Mouse (Mus musculus): ENCODE data around the gene Kif21b. TPM values are rescaled to one million over a fixed set of nuclear protein-coding genes. Genes with fewer than 3 reads are reported as not detected.

Gene Kif21b
- total RNA-seq (2014; rRNA removed), result 144 and 155 TPM in 2 replicates
- 22.6 and 26.8 TPM in 2 replicates for polyA plus RNA-seq (2015; fragmentation: Nextera tagmentation; extraction: Ambion mirVana)

GRCm38 (mm10) chr1:136130951-136131558 lies at the start of gene Kif21b:
Kif21b (plus strand) TSS chr1:136131389.
- no peak for TF ChIP-seq CTCF (IDR thresholded peaks at IDR 0.05; ENCODE audit: low read depth)
- Histone ChIP-seq H3K4me3 (ENCODE audit: low read length) (peak within 1 kb of the TSS; percentile 77), H3K9ac (replicated peaks; ENCODE audit: low read length) (peak within 1 kb of the TSS; percentile 88), H3K4me2 (ENCODE audit: low read depth, low read length) (peak within 1 kb of the TSS; percentile 74), H3K27me3 (ENCODE audit: insufficient read depth, low read length) (no peaks in the 10 kb centered on the region), H3K4me1 (ENCODE audit: insufficient read depth, low read length) (peaks cover 42% of the 10 kb centered on the region), H3K36me3 (ENCODE audit: insufficient read depth, low read length) (no peaks in the 10 kb centered on the region), H3K9me3 (ENCODE audit: low read length) (no peaks in the 10 kb centered on the region), H3K27ac (peak within 1 kb of the TSS; percentile 96)
- WGBS, result 2% methylated on average over 40 of the region's 42 CpGs
- DNase-seq (ENCODE audit: low spot score) (peak; percentile 98), ATAC-seq (peak; percentile 93)

GRCm38 (mm10) chr1:136085988-136086685 lies 45.1 kb upstream of the Kif21b start:
- Histone ChIP-seq H3K27ac (no peak overlapping the region), H3K4me2 (ENCODE audit: low read depth, low read length) (no peak overlapping the region), H3K9ac (replicated peaks; ENCODE audit: low read length) (no peak overlapping the region), H3K4me1 (ENCODE audit: insufficient read depth, low read length) (peaks cover 6% of the 10 kb centered on the region; the same call in 1 of the 2 replicates), H3K27me3 (ENCODE audit: insufficient read depth, low read length) (no peaks in the 10 kb centered on the region), H3K9me3 (ENCODE audit: low read length) (no peaks in the 10 kb centered on the region), H3K4me3 (ENCODE audit: low read length) (no peak overlapping the region), H3K36me3 (ENCODE audit: insufficient read depth, low read length) (no peaks in the 10 kb centered on the region)
- WGBS, result 89% methylated on average over 3 of the region's 3 CpGs
- DNase-seq (ENCODE audit: low spot score) (no peak), ATAC-seq (no peak)
- TF ChIP-seq CTCF (IDR thresholded peaks at IDR 0.05; ENCODE audit: low read depth), result no peak

GRCm38 (mm10) chr1:136089368-136090165 lies 41.6 kb upstream of the Kif21b start:
- no peaks in the 10 kb centered on the region for H3K36me3 ChIP-seq (ENCODE audit: insufficient read depth, low read length)
- WGBS, result 51% methylated on average over 9 of the region's 9 CpGs
- ATAC-seq, result 0 out of 2 replicates have a peak, but pooled peaks have one; percentile 29

GRCm38 (mm10) chr1:136093726-136094125 lies 37.5 kb upstream of the Kif21b start:
- no peaks in the 10 kb centered on the region for H3K36me3 ChIP-seq (ENCODE audit: insufficient read depth, low read length)
- DNase-seq (ENCODE audit: low spot score) (no peak), ATAC-seq (no peak)
- H3K27me3 ChIP-seq (ENCODE audit: insufficient read depth, low read length), result no peaks in the 10 kb centered on the region
- no peak for TF ChIP-seq CTCF (IDR thresholded peaks at IDR 0.05; ENCODE audit: low read depth)
- H3K4me3 ChIP-seq (ENCODE audit: low read length), result no peak overlapping the region
- no peak overlapping the region for H3K9ac ChIP-seq (replicated peaks; ENCODE audit: low read length)
- no peak overlapping the region for H3K27ac ChIP-seq
- WGBS, result 74% methylated on average over 3 of the region's 3 CpGs
- H3K4me1 ChIP-seq (ENCODE audit: insufficient read depth, low read length), result peaks cover 6% of the 10 kb centered on the region; the same call in 1 of the 2 replicates
- H3K4me2 ChIP-seq (ENCODE audit: low read depth, low read length), result no peak overlapping the region
- no peaks in the 10 kb centered on the region for H3K9me3 ChIP-seq (ENCODE audit: low read length)

More at GRCm38 (mm10) chr1:136089368-136090165, 41.6 kb upstream of the Kif21b start:
- Histone ChIP-seq H3K9ac (replicated peaks; ENCODE audit: low read length) (no peak overlapping the region), H3K27me3 (ENCODE audit: insufficient read depth, low read length) (no peaks in the 10 kb centered on the region), H3K9me3 (ENCODE audit: low read length) (no peaks in the 10 kb centered on the region), H3K4me2 (ENCODE audit: low read depth, low read length) (no peak overlapping the region), H3K4me3 (ENCODE audit: low read length) (no peak overlapping the region), H3K27ac (peak overlapping the region; percentile 26; the same call in 1 of the 2 replicates), H3K4me1 (ENCODE audit: insufficient read depth, low read length) (peaks cover 6% of the 10 kb centered on the region; the same call in 1 of the 2 replicates)
- DNase-seq (ENCODE audit: low spot score), result no peak
- no peak for TF ChIP-seq CTCF (IDR thresholded peaks at IDR 0.05; ENCODE audit: low read depth)

GRCm38 (mm10) chr1:136094807-136095206 lies 36.4 kb upstream of the Kif21b start:
- Histone ChIP-seq H3K36me3 (ENCODE audit: insufficient read depth, low read length) (no peaks in the 10 kb centered on the region), H3K27me3 (ENCODE audit: insufficient read depth, low read length) (no peaks in the 10 kb centered on the region), H3K9me3 (ENCODE audit: low read length) (no peaks in the 10 kb centered on the region), H3K4me2 (ENCODE audit: low read depth, low read length) (no peak overlapping the region), H3K4me3 (ENCODE audit: low read length) (no peak overlapping the region), H3K9ac (replicated peaks; ENCODE audit: low read length) (no peak overlapping the region), H3K4me1 (ENCODE audit: insufficient read depth, low read length) (peaks cover under 1% of the 10 kb centered on the region; the same call in 1 of the 2 replicates), H3K27ac (no peak overlapping the region)
- 79% methylated on average over 5 of the region's 5 CpGs for WGBS
- DNase-seq (ENCODE audit: low spot score) (no peak), ATAC-seq (no peak)
- no peak for TF ChIP-seq CTCF (IDR thresholded peaks at IDR 0.05; ENCODE audit: low read depth)

GRCm38 (mm10) chr1:136102094-136102493 lies 29.1 kb upstream of the Kif21b start:
- Histone ChIP-seq H3K4me1 (ENCODE audit: insufficient read depth, low read length) (peaks cover 34% of the 10 kb centered on the region), H3K9ac (replicated peaks; ENCODE audit: low read length) (no peak overlapping the region), H3K4me2 (ENCODE audit: low read depth, low read length) (no peak overlapping the region), H3K9me3 (ENCODE audit: low read length) (no peaks in the 10 kb centered on the region), H3K4me3 (ENCODE audit: low read length) (no peak overlapping the region), H3K36me3 (ENCODE audit: insufficient read depth, low read length) (no peaks in the 10 kb centered on the region), H3K27ac (peak overlapping the region; percentile 69; the same call in 1 of the 2 replicates), H3K27me3 (ENCODE audit: insufficient read depth, low read length) (no peaks in the 10 kb centered on the region)
- DNase-seq (ENCODE audit: low spot score) (no peak), ATAC-seq (no peak)
- TF ChIP-seq CTCF (IDR thresholded peaks at IDR 0.05; ENCODE audit: low read depth), result no peak
- 63% methylated on average over 4 of the region's 4 CpGs for WGBS

All from hindbrain, postnatal 0 days (tissue).